Mouse (Mus musculus) embryonic facial prominence, embryonic 15.5 days (tissue): ENCODE data around the gene Upf2. TPM values are rescaled to one million over a fixed set of nuclear protein-coding genes. Genes with fewer than 3 reads are reported as not detected.
A peak's percentile ranks its signal among the peaks of the same experiment; 100 is the strongest.

Experiments used
- ATAC-seq: fragments of 200-750 bp; cut with Nextera tagmentation; 2 replicates; pipeline ENCODE4 v1.8.0; 2017; ENCODE audit warnings: low read depth, moderate TSS enrichment; ENCODE audit not compliant: insufficient number of reproducible peaks, low FRiP score, low TSS enrichment
- H3K27ac ChIP-seq: fragments of 300-500 bp; sonication (generic); replicated peaks from 2 replicates; pipeline ENCODE4 v1.5.1; 2015; ENCODE audit warnings: mild to moderate bottlenecking, inconsistent platforms
- H3K27me3 ChIP-seq: fragments of 300-500 bp; sonication (generic); 2 replicates; pipeline ENCODE4 v1.6.1; 2015; ENCODE audit warnings: inconsistent platforms
- H3K36me3 ChIP-seq: fragments of 300-500 bp; sonication (generic); 2 replicates; pipeline ENCODE4 v1.6.1; 2015; ENCODE audit warnings: mild to moderate bottlenecking, inconsistent platforms
- H3K4me1 ChIP-seq: fragments of 300-500 bp; sonication (generic); 2 replicates; pipeline ENCODE4 v1.6.1; 2015; ENCODE audit warnings: inconsistent platforms
- H3K4me2 ChIP-seq: fragments of 300-500 bp; sonication (generic); replicated peaks from 2 replicates; pipeline ENCODE4 v1.6.1; 2015; ENCODE audit warnings: mild to moderate bottlenecking, inconsistent platforms
- H3K4me3 ChIP-seq: fragments of 300-500 bp; sonication (generic); replicated peaks from 2 replicates; pipeline ENCODE4 v1.5.1; 2015; ENCODE audit warnings: mild to moderate bottlenecking, inconsistent platforms
- H3K9ac ChIP-seq: fragments of 300-500 bp; sonication (generic); 2 replicates; pipeline ENCODE4 v1.6.1; 2015; ENCODE audit warnings: inconsistent platforms
- H3K9me3 ChIP-seq: fragments of 300-500 bp; sonication (generic); replicated peaks from 2 replicates; pipeline ENCODE4 v1.6.1; 2016; ENCODE audit warnings: inconsistent platforms
- WGBS: fragments of 180-500 bp; shearing (Covaris S2); methylation state at CpG from one replicate; pipeline ENCODE4 v1.1.7; 2015; 5-methylcytosine and 5-hydroxymethylcytosine counted together
- polyA plus RNA-seq: library from polyadenylated mRNA; unstranded; fragments of >200 nt; fragmentation: Nextera tagmentation; extraction: Ambion mirVana; gene quantifications from 2 replicates; pipeline ENCODE4 v1.2.1, GENCODE M21; 2015

The Upf2 gene
- polyA plus RNA-seq, result 10.0 and 10.4 TPM in 2 replicates

GRCm38 (mm10) chr2:5950766-5951595 is at the start of gene Upf2:
Gene Upf2 (plus strand): TSS chr2:5951469.
- Histone ChIP-seq H3K4me3 (peak within 1 kb of the TSS; percentile 97), H3K9me3 (no peaks in the 10 kb centered on the region), H3K9ac (peak within 1 kb of the TSS; percentile 82), H3K36me3 (no peaks in the 10 kb centered on the region), H3K4me1 (peaks cover 15% of the 10 kb centered on the region), H3K4me2 (peak within 1 kb of the TSS; percentile 78), H3K27ac (peak within 1 kb of the TSS; percentile 91), H3K27me3 (no peaks in the 10 kb centered on the region)
- ATAC-seq, result peak; percentile 96
- WGBS, result under 1% methylated on average over 46 of the region's 54 CpGs

GRCm38 (mm10) chr2:5906092-5906491 is 45.2 kb upstream of the Upf2 start:
- no peaks in the 10 kb centered on the region for H3K4me1 ChIP-seq
- no peak overlapping the region for H3K4me3 ChIP-seq
- ATAC-seq, result no peak
- H3K27ac ChIP-seq, result no peak overlapping the region
- H3K36me3 ChIP-seq, result peaks cover 14% of the 10 kb centered on the region
- H3K27me3 ChIP-seq, result no peaks in the 10 kb centered on the region
- no peaks in the 10 kb centered on the region for H3K9me3 ChIP-seq
- no peak overlapping the region for H3K4me2 ChIP-seq
- H3K9ac ChIP-seq, result no peak overlapping the region
- whole genome bisulfite sequencing, result 30% methylated on average over 5 of the region's 5 CpGs

- no peak overlapping the region for H3K4me3 ChIP-seq
- H3K36me3 ChIP-seq, result peaks cover 14% of the 10 kb centered on the region
- H3K27ac ChIP-seq, result no peak overlapping the region
- H3K27me3 ChIP-seq, result no peaks in the 10 kb centered on the region
- ATAC-seq, result no peak
- H3K9me3 ChIP-seq, result no peaks in the 10 kb centered on the region
- no peak overlapping the region for H3K9ac ChIP-seq
- no peaks in the 10 kb centered on the region for H3K4me1 ChIP-seq
- no peak overlapping the region for H3K4me2 ChIP-seq
- 54% methylated on average over 3 of the region's 3 CpGs for WGBS
Observed at GRCm38 (mm10) chr2:5906625-5907024, 44.6 kb upstream of the Upf2 start.

GRCm38 (mm10) chr2:5911282-5911965 is 39.8 kb upstream of the Upf2 start:
- Histone ChIP-seq H3K4me3 (no peak overlapping the region), H3K27me3 (no peaks in the 10 kb centered on the region), H3K27ac (no peak overlapping the region), H3K4me1 (no peaks in the 10 kb centered on the region), H3K36me3 (0 out of 2 replicates have a peak, but pooled peaks cover 6% of the 10 kb centered on the region), H3K9me3 (no peaks in the 10 kb centered on the region), H3K4me2 (no peak overlapping the region), H3K9ac (no peak overlapping the region)
- no peak for ATAC-seq
- WGBS, result 41% methylated on average over 16 of the region's 16 CpGs

- Histone ChIP-seq H3K4me2 (no peak overlapping the region), H3K4me1 (no peaks in the 10 kb centered on the region), H3K9ac (no peak overlapping the region), H3K36me3 (peaks cover 27% of the 10 kb centered on the region), H3K27ac (no peak overlapping the region), H3K4me3 (no peak overlapping the region), H3K9me3 (no peaks in the 10 kb centered on the region), H3K27me3 (no peaks in the 10 kb centered on the region)
- ATAC-seq, result no peak
- WGBS, result 92% methylated on average over 6 of the region's 6 CpGs
Observed at GRCm38 (mm10) chr2:5922823-5923222, 28.4 kb upstream of the Upf2 start.

- H3K36me3 ChIP-seq, result peaks cover 23% of the 10 kb centered on the region
- no peaks in the 10 kb centered on the region for H3K4me1 ChIP-seq
- no peak overlapping the region for H3K4me2 ChIP-seq
- ATAC-seq, result no peak
- H3K27ac ChIP-seq, result no peak overlapping the region
- WGBS, result 52% methylated on average over 9 of the region's 9 CpGs
- H3K9me3 ChIP-seq, result no peaks in the 10 kb centered on the region
- no peaks in the 10 kb centered on the region for H3K27me3 ChIP-seq
- no peak overlapping the region for H3K4me3 ChIP-seq
- no peak overlapping the region for H3K9ac ChIP-seq
Observed at GRCm38 (mm10) chr2:5923786-5924185, 27.5 kb upstream of the Upf2 start.

GRCm38 (mm10) chr2:5927481-5927880 is 23.8 kb upstream of the Upf2 start:
- Histone ChIP-seq H3K4me2 (no peak overlapping the region), H3K27ac (no peak overlapping the region), H3K9ac (no peak overlapping the region), H3K36me3 (peaks cover 13% of the 10 kb centered on the region), H3K4me1 (no peaks in the 10 kb centered on the region), H3K9me3 (no peaks in the 10 kb centered on the region), H3K4me3 (no peak overlapping the region), H3K27me3 (no peaks in the 10 kb centered on the region)
- WGBS, result 95% methylated on average over 5 of the region's 5 CpGs
- no peak for ATAC-seq

GRCm38 (mm10) chr2:5929793-5930192 is 21.5 kb upstream of the Upf2 start:
- Histone ChIP-seq H3K27me3 (no peaks in the 10 kb centered on the region), H3K4me3 (no peak overlapping the region), H3K9ac (no peak overlapping the region), H3K36me3 (peaks cover 13% of the 10 kb centered on the region), H3K4me1 (no peaks in the 10 kb centered on the region), H3K4me2 (no peak overlapping the region), H3K9me3 (no peaks in the 10 kb centered on the region), H3K27ac (no peak overlapping the region)
- 90% methylated on average over 5 of the region's 5 CpGs for WGBS
- no peak; the same call in 1 of the 2 replicates for ATAC-seq

GRCm38 (mm10) chr2:5930291-5931054 is 20.8 kb upstream of the Upf2 start:
- no peaks in the 10 kb centered on the region for H3K27me3 ChIP-seq
- no peak overlapping the region for H3K4me2 ChIP-seq
- no peak overlapping the region for H3K27ac ChIP-seq
- peaks cover 13% of the 10 kb centered on the region for H3K36me3 ChIP-seq
- no peaks in the 10 kb centered on the region for H3K4me1 ChIP-seq
- no peak overlapping the region for H3K4me3 ChIP-seq
- no peak overlapping the region for H3K9ac ChIP-seq
- no peaks in the 10 kb centered on the region for H3K9me3 ChIP-seq
- 93% methylated on average over 18 of the region's 18 CpGs for WGBS
- ATAC-seq, result no peak

- no peaks in the 10 kb centered on the region for H3K4me1 ChIP-seq
- no peak for ATAC-seq
- no peak overlapping the region for H3K27ac ChIP-seq
- no peak overlapping the region for H3K4me2 ChIP-seq
- H3K9me3 ChIP-seq, result no peaks in the 10 kb centered on the region
- H3K27me3 ChIP-seq, result no peaks in the 10 kb centered on the region
- 94% methylated on average over 5 of the region's 5 CpGs for WGBS
- H3K9ac ChIP-seq, result no peak overlapping the region
- no peak overlapping the region for H3K4me3 ChIP-seq
- peaks cover 10% of the 10 kb centered on the region for H3K36me3 ChIP-seq
Observed at GRCm38 (mm10) chr2:5931938-5932337, 19.3 kb upstream of the Upf2 start.

- Histone ChIP-seq H3K36me3 (peaks cover 5% of the 10 kb centered on the region; the same call in 1 of the 2 replicates), H3K27me3 (no peaks in the 10 kb centered on the region), H3K4me1 (no peaks in the 10 kb centered on the region), H3K9me3 (no peaks in the 10 kb centered on the region), H3K27ac (no peak overlapping the region), H3K4me3 (no peak overlapping the region), H3K9ac (no peak overlapping the region), H3K4me2 (no peak overlapping the region)
- 84% methylated on average over 3 of the region's 3 CpGs for WGBS
- no peak for ATAC-seq
Observed at GRCm38 (mm10) chr2:5934936-5935335, 16.3 kb upstream of the Upf2 start.
